Mouse (Mus musculus) liver, embryonic 14.5 days (tissue): ENCODE data around the gene Wdfy4.

ENCODE experiments used
- CTCF ChIP-seq: IDR thresholded peaks from 2 replicates; pipeline ENCODE4 v1.5.1; 2016; ENCODE audit warnings: antibody characterized with exemption, low read depth, control low read depth
- EP300 ChIP-seq: IDR thresholded peaks from 2 replicates; pipeline ENCODE4 v1.6.1; 2016; ENCODE audit warnings: antibody characterized with exemption, low read depth

GRCm38 (mm10) chr14:33214767-33215128, 29.4 kb upstream of the Wdfy4 start:
- TF ChIP-seq CTCF (no peak), EP300 (no peak)
